Mouse (Mus musculus): ENCODE data around the gene Gm6351.
"Not testable (repeated sequence)": the region's sequence is repeated elsewhere in the genome, so short reads cannot be mapped to it uniquely, and the experiment has no call there.

Gm6351 gene

DNA sequence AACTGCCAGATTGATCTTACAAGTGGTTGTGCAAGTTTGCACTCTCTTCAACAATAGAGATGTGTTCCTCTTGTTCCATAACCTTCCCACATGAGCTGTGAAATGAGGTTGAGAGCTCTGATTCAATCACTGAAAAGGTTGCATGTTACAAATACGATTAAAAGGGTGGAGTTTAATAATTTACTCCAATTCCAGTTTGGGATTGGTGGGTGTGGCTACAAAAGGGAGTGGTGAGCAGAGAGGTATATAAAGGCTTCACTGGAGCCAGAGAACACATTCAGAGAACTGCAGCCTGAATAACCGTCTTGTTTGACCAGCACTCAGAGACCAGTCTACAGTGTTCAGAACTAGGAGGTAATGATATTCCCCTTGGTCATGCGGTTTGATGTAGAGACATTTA lies at the start of gene Gm6351:
Gene Gm6351 (plus strand): TSS at position 301 of the 400 bp plus-strand sequence.
- not testable (repeated sequence) for DNase-seq (ENCODE audit: low spot score)

DNA sequence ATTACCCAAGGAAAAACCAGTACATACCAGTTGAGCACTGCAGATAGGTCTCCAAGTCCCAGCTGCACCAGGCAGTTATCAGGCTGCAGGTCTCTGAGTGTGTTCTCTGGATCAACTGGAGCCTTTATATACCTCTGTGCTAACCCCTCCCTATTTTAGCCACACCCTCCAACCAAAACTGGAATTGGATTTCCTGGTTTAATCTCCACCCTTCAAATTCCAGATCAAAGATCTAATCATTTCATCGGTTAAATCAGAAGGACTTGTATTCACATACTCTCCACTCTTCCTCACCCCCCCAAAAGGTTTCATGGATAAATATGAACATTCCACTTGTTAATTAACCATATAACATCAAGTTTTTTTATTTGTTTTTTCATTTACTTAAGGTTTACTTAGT lies 5.7 kb upstream of the Gm6351 start, which contains the start of gene BC061212:
Gene BC061212 (minus strand): TSS at position 101 of the 400 bp plus-strand sequence.
- DNase-seq (ENCODE audit: low spot score) = not testable (repeated sequence)
